Mouse (Mus musculus): ENCODE data around the gene Cd93. TPM values are rescaled to one million over a fixed set of nuclear protein-coding genes. Genes with fewer than 3 reads are reported as not detected.
A peak's percentile ranks its signal among the peaks of the same experiment; 100 is the strongest.

The Cd93 gene
- polyA plus RNA-seq, 1 experiment from 2014 or later = 8.2 TPM

DNA sequence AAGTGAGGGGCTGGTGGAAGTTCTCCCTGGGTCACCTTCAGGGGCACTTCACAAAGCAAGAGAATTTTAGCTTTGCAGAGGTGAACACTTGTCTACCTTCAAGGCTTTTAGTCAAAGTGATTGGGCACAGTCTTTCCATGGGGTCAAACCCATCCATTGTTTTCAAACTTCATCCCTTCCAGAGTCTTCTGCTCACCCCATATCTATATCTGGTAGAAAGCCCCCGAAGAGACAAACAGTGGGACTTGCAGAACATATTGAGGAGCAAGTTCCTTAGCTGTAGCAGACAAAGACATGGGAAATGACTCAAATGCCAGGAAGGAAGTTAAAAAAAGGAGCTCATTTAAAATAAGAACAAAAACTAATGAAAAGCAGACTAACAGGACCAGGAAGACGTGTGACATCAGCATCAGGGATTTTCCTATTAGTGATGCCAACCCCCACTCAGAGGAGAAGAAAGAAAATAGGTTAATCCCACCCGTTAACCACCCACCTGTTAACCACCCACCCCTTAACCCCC, 24.6 kb upstream of the Cd93 start:
- H3K27me3 ChIP-seq = no peaks in the 10 kb centered on the region
- no peaks in the 10 kb centered on the region for H3K9me3 ChIP-seq
- no peak overlapping the region for H3K4me3 ChIP-seq
- 49% methylated on average over 3 of the region's 3 CpGs for WGBS
- H3K4me1 ChIP-seq = no peaks in the 10 kb centered on the region
- no peak overlapping the region for H3K9ac ChIP-seq
- H3K4me2 ChIP-seq (replicated peaks) = no peak overlapping the region
- no peak overlapping the region for H3K27ac ChIP-seq
- no peaks in the 10 kb centered on the region for H3K36me3 ChIP-seq
- ATAC-seq (ENCODE audit: low FRiP score, low read depth) = no peak

- H3K4me3 ChIP-seq = no peak overlapping the region
- H3K4me2 ChIP-seq (replicated peaks) = no peak overlapping the region
- no peaks in the 10 kb centered on the region for H3K27me3 ChIP-seq
- no peak overlapping the region for H3K27ac ChIP-seq
- H3K36me3 ChIP-seq = no peaks in the 10 kb centered on the region
- no peak overlapping the region for H3K9ac ChIP-seq
- no peak for ATAC-seq (ENCODE audit: low FRiP score, low read depth)
- no peaks in the 10 kb centered on the region for H3K4me1 ChIP-seq
- H3K9me3 ChIP-seq = no peaks in the 10 kb centered on the region
These were observed 12.0 kb upstream of the Cd93 start for GRCm38 (mm10) chr2:148455341-148455740.

GRCm38 (mm10) chr2:148454014-148454542, 10.7 kb upstream of the Cd93 start:
- ATAC-seq (ENCODE audit: low FRiP score, low read depth) = no peak
- no peak overlapping the region for H3K4me2 ChIP-seq (replicated peaks)
- no peaks in the 10 kb centered on the region for H3K27me3 ChIP-seq
- no peak overlapping the region for H3K27ac ChIP-seq
- no peaks in the 10 kb centered on the region for H3K9me3 ChIP-seq
- no peak overlapping the region for H3K9ac ChIP-seq
- WGBS = 64% methylated on average over 4 of the region's 4 CpGs
- no peaks in the 10 kb centered on the region for H3K36me3 ChIP-seq
- no peak overlapping the region for H3K4me3 ChIP-seq
- no peaks in the 10 kb centered on the region for H3K4me1 ChIP-seq

GRCm38 (mm10) chr2:148453061-148453460, 9.7 kb upstream of the Cd93 start:
- Histone ChIP-seq H3K27me3 (no peaks in the 10 kb centered on the region), H3K27ac (no peak overlapping the region), H3K4me3 (no peak overlapping the region), H3K4me1 (no peaks in the 10 kb centered on the region), H3K4me2 (replicated peaks) (no peak overlapping the region), H3K9ac (no peak overlapping the region), H3K36me3 (no peaks in the 10 kb centered on the region), H3K9me3 (no peaks in the 10 kb centered on the region)
- WGBS = 84% methylated on average over 3 of the region's 3 CpGs
- no peak for ATAC-seq (ENCODE audit: low FRiP score, low read depth)

DNA sequence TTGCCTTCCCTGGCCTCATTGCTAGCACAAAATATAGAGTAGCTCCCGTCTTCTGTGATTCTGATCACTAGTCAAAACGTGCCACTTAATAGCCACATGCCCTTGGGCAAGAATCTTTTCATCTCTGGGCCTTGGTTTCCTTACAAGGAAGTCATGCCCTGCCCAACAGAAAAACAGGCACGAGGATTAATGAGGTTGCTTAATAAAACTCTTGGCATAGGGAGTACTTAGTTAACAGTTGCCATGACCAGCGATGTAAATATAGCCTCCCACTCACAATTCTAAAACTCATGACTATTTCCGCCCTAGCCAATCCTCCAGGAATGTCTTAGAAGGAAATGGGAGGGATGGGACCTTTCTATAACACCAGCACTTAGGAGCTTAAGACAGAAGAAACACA, 8.1 kb upstream of the Cd93 start:
- Histone ChIP-seq H3K36me3 (no peaks in the 10 kb centered on the region), H3K9ac (no peak overlapping the region), H3K27ac (no peak overlapping the region), H3K4me1 (no peaks in the 10 kb centered on the region), H3K4me2 (replicated peaks) (no peak overlapping the region), H3K9me3 (no peaks in the 10 kb centered on the region), H3K27me3 (no peaks in the 10 kb centered on the region), H3K4me3 (no peak overlapping the region)
- WGBS = 54% methylated on average over 5 of the region's 5 CpGs
- ATAC-seq (ENCODE audit: low FRiP score, low read depth) = no peak

GRCm38 (mm10) chr2:148450616-148451015, 7.3 kb upstream of the Cd93 start:
- H3K4me1 ChIP-seq = no peaks in the 10 kb centered on the region
- H3K36me3 ChIP-seq = no peaks in the 10 kb centered on the region
- no peaks in the 10 kb centered on the region for H3K9me3 ChIP-seq
- H3K9ac ChIP-seq = no peak overlapping the region
- no peak overlapping the region for H3K4me2 ChIP-seq (replicated peaks)
- no peak overlapping the region for H3K4me3 ChIP-seq
- WGBS = 85% methylated on average over 5 of the region's 5 CpGs
- no peaks in the 10 kb centered on the region for H3K27me3 ChIP-seq
- no peak for ATAC-seq (ENCODE audit: low FRiP score, low read depth)
- H3K27ac ChIP-seq = no peak overlapping the region

- no peaks in the 10 kb centered on the region for H3K27me3 ChIP-seq
- no peaks in the 10 kb centered on the region for H3K36me3 ChIP-seq
- H3K4me2 ChIP-seq (replicated peaks) = no peak overlapping the region
- WGBS = 91% methylated on average over 1 of the region's 1 CpGs
- no peaks in the 10 kb centered on the region for H3K9me3 ChIP-seq
- H3K9ac ChIP-seq = no peak overlapping the region
- no peak overlapping the region for H3K27ac ChIP-seq
- no peaks in the 10 kb centered on the region for H3K4me1 ChIP-seq
- no peak for ATAC-seq (ENCODE audit: low FRiP score, low read depth)
- no peak overlapping the region for H3K4me3 ChIP-seq
These were observed 6.3 kb upstream of the Cd93 start for GRCm38 (mm10) chr2:148449659-148450058.

DNA sequence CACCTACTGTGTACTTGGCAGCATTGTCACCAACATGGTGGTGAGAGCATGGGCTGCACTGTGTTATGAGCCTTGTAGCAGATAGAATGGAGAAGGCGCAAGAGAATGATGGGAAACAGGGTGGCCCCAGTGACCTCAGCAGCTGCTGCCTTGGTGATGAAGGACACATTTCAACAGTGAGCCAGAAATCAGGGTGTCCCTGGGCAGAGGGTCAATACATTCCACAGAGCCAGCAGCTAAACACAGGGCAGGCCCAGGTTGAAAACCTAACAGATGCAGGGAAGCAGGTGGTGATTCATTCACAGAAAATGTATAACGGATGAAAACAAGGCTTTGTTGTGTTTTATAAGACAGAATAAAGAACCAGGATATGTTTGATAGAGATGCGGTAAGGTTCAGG, 3.1 kb upstream of the Cd93 start:
- no peaks in the 10 kb centered on the region for H3K9me3 ChIP-seq
- ATAC-seq (ENCODE audit: low FRiP score, low read depth) = no peak
- no peak overlapping the region for H3K9ac ChIP-seq
- no peaks in the 10 kb centered on the region for H3K36me3 ChIP-seq
- H3K4me2 ChIP-seq (replicated peaks) = no peak overlapping the region
- no peak overlapping the region for H3K4me3 ChIP-seq
- H3K27ac ChIP-seq = no peak overlapping the region
- WGBS = 80% methylated on average over 3 of the region's 3 CpGs
- no peaks in the 10 kb centered on the region for H3K4me1 ChIP-seq
- no peaks in the 10 kb centered on the region for H3K27me3 ChIP-seq

DNA sequence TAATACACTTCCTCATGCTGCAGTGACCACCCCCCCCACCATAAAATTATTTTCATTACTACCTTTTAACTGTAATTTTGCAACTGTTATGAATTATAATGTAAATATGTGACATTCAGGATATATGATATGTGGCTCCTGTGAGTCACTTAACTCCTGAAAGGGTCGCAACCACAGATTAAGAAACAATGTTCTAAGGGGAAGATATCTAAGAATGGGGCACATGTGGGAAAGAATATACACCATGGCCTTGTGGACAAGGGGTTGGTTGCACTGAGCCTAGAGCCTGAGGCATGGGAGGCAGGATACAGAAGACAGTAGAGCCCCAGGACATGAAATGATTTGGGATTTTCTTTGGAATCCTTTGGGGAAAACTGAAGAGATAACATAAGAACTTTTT, 2.3 kb upstream of the Cd93 start:
- Histone ChIP-seq H3K4me1 (no peaks in the 10 kb centered on the region), H3K36me3 (no peaks in the 10 kb centered on the region), H3K9me3 (no peaks in the 10 kb centered on the region), H3K9ac (no peak overlapping the region), H3K4me3 (no peak overlapping the region), H3K27ac (no peak overlapping the region), H3K27me3 (no peaks in the 10 kb centered on the region), H3K4me2 (replicated peaks) (no peak overlapping the region)
- 84% methylated on average over 1 of the region's 1 CpGs for WGBS
- no peak for ATAC-seq (ENCODE audit: low FRiP score, low read depth)

- Histone ChIP-seq H3K27ac (no peak overlapping the region), H3K27me3 (no peaks in the 10 kb centered on the region), H3K9ac (no peak overlapping the region), H3K36me3 (no peaks in the 10 kb centered on the region), H3K4me1 (no peaks in the 10 kb centered on the region), H3K4me2 (replicated peaks) (no peak overlapping the region), H3K9me3 (no peaks in the 10 kb centered on the region), H3K4me3 (no peak overlapping the region)
- 42% methylated on average over 1 of the region's 1 CpGs for WGBS
- ATAC-seq (ENCODE audit: low FRiP score, low read depth) = no peak
These were observed 1.1 kb upstream of the Cd93 start for GRCm38 (mm10) chr2:148444472-148444871.

- H3K27me3 ChIP-seq = 0 out of 2 replicates have a peak, but pooled peaks cover 3% of the 10 kb centered on the region
- H3K9me3 ChIP-seq = no peaks in the 10 kb centered on the region
- H3K27ac ChIP-seq = no peak overlapping the region
- 76% methylated on average over 4 of the region's 4 CpGs for WGBS
- H3K4me1 ChIP-seq = no peaks in the 10 kb centered on the region
- H3K36me3 ChIP-seq = no peaks in the 10 kb centered on the region
- peak overlapping the region; percentile 12 for H3K4me3 ChIP-seq
- ATAC-seq (ENCODE audit: low FRiP score, low read depth) = no peak
- H3K4me2 ChIP-seq (replicated peaks) = peak overlapping the region; percentile 9; the same call in 1 of the 2 replicates
- H3K9ac ChIP-seq = peak overlapping the region; percentile 8; the same call in 1 of the 2 replicates
These were observed 653 bp downstream of the Cd93 start for GRCm38 (mm10) chr2:148442710-148443109.

DNA sequence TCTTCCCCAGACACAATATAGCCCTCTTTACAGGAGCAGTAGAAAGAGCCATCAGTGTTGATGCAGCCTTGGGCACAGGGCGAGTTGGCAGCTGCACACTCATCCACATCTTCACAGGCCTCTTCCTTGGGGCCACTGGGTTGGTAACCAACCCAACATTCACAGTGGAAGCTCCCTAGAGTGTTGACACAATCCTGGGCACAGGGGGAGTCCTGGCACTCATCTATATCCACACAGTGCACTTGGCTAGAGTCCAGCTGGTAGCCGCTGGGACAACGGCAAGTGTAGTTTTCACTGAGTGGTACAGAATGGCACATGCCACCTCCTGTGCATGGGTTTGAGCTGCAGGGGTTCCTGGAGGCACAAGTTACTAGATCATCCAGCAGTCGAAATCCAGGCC, 1.2 kb downstream of the Cd93 start:
- Histone ChIP-seq H3K9me3 (no peaks in the 10 kb centered on the region), H3K4me3 (peak overlapping the region; percentile 12), H3K4me1 (no peaks in the 10 kb centered on the region), H3K36me3 (no peaks in the 10 kb centered on the region), H3K9ac (no peak overlapping the region; the same call in 1 of the 2 replicates), H3K27ac (no peak overlapping the region), H3K27me3 (0 out of 2 replicates have a peak, but pooled peaks cover 3% of the 10 kb centered on the region), H3K4me2 (replicated peaks) (peak overlapping the region; percentile 9; the same call in 1 of the 2 replicates)
- 86% methylated on average over 4 of the region's 4 CpGs for WGBS
- ATAC-seq (ENCODE audit: low FRiP score, low read depth) = no peak

DNA sequence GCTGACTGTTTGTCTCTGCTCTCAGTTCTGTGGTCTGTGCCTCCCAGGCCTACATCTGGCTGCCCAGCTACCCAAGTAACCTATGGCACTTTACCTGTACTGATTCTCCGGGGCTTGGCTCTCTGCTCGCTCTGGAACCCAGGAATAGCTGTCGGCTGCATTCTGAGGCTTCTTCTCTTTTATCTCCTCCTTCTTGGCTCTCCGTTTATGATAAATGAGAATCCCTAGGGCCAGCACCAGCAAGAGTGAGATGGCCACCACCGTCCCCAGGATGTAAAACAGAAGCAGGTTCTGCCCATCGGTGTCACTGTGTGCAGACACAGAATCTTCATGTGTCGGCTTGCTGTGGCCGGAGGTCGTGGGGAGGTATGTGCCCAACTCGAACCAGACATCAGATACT, 1.9 kb downstream of the Cd93 start:
- H3K4me3 ChIP-seq = peak overlapping the region; percentile 12
- H3K27me3 ChIP-seq = 0 out of 2 replicates have a peak, but pooled peaks cover 3% of the 10 kb centered on the region
- WGBS = 85% methylated on average over 10 of the region's 10 CpGs
- no peaks in the 10 kb centered on the region for H3K36me3 ChIP-seq
- H3K9ac ChIP-seq = no peak overlapping the region
- H3K4me2 ChIP-seq (replicated peaks) = 0 out of 2 replicates have a peak overlapping the region, but pooled peaks have one; percentile 9
- no peak overlapping the region for H3K27ac ChIP-seq
- no peak for ATAC-seq (ENCODE audit: low FRiP score, low read depth)
- no peaks in the 10 kb centered on the region for H3K4me1 ChIP-seq
- H3K9me3 ChIP-seq = no peaks in the 10 kb centered on the region

All from limb, embryonic 13.5 days (tissue).